Mouse (Mus musculus) gastrocnemius, postnatal 14 days (tissue): ENCODE data around the gene Prdx1. TPM values are rescaled to one million over a fixed set of nuclear protein-coding genes. Genes with fewer than 3 reads are reported as not detected.
A peak's percentile ranks its signal among the peaks of the same experiment; 100 is the strongest.
"Not testable (repeated sequence)": the region's sequence is repeated elsewhere in the genome, so short reads cannot be mapped to it uniquely, and the experiment has no call there.

ENCODE experiments used
- DNase-seq: peaks from one replicate; pipeline ENCODE4 v3.0.0; 2021; ENCODE audit warnings: mixed read lengths
- intact Hi-C: fragments of 180-260 bp; cut with DNase I; formaldehyde crosslinking; loops from one replicate; pipeline ENCODE4 v1.15.1; 2025; ENCODE audit warnings: low total_unique reads
- long read RNA-seq, 2 experiments: library from polyadenylated mRNA; stranded (forward); transcript quantifications; one replicate each; pipeline ENCODE4 v2.0.0; 2021
- total RNA-seq, 2 experiments: library from RNA; stranded (reverse); gene quantifications; 2 replicates each; pipeline ENCODE4 v1.2.3; 2021

Gene Prdx1
- total RNA-seq: 100 to 1,000 TPM; 211 to 229 TPM
- long read RNA-seq, experiment 1, transcript Prdx1-201 (5 exons, 636 nt): minor isoform, 7 of 387 reads
- long read RNA-seq, experiment 1, transcript Prdx1-204 (6 exons, 2,294 nt): major isoform, 376 of 387 reads
- long read RNA-seq, experiment 1, partial matches to known transcripts: 0 of 387 reads
- long read RNA-seq, experiment 1, other reads (novel, unspliced or antisense): 4 of 387 reads
- long read RNA-seq, experiment 2, transcript Prdx1-204 (6 exons, 2,294 nt): major isoform, 438 of 445 reads
- long read RNA-seq, experiment 2, partial matches to known transcripts: 2 of 445 reads
- long read RNA-seq, experiment 2, other reads (novel, unspliced or antisense): 4 of 445 reads

GRCm38 (mm10) chr4:116685402-116686061 is at the start of gene Prdx1:
Gene Prdx1 (plus strand): TSS chr4:116685544.
- intact Hi-C loops: loop anchor here (10.0 kb wide), 1 partner anchor 51 kb away; no protein-coding TSS in a partner anchor
- DNase-seq: peak; percentile 97

- intact Hi-C loops: loop anchor here (10.0 kb wide), 1 partner anchor 46 kb away; the partner anchor contains the start of gene Prdx1
- DNase-seq: no peak
Measured at GRCm38 (mm10) chr4:116638821-116639220, 46.5 kb upstream of the Prdx1 start.

- intact Hi-C loops: no loop called here
Measured at GRCm38 (mm10) chr4:116642071-116642470, 43.3 kb upstream of the Prdx1 start.

GRCm38 (mm10) chr4:116644326-116644725 is 41.0 kb upstream of the Prdx1 start:
- intact Hi-C loops: no loop called here
- peak; percentile 6 for DNase-seq

More at GRCm38 (mm10) chr4:116642071-116642470, 43.3 kb upstream of the Prdx1 start:
- no peak for DNase-seq

- intact Hi-C loops: no loop called here
- no peak for DNase-seq
Measured at GRCm38 (mm10) chr4:116645624-116646023, 39.7 kb upstream of the Prdx1 start.

GRCm38 (mm10) chr4:116649411-116649810 is 35.9 kb upstream of the Prdx1 start:
- no peak for DNase-seq
- intact Hi-C loops: no loop called here

- DNase-seq: no peak
- intact Hi-C loops: no loop called here
Measured at GRCm38 (mm10) chr4:116650365-116650764, 35.0 kb upstream of the Prdx1 start.

GRCm38 (mm10) chr4:116650924-116651796 is 34.2 kb upstream of the Prdx1 start, which contains the start of gene Akr1a1:
Gene Akr1a1 (minus strand): TSS chr4:116651680.
- DNase-seq: peak; percentile 92
- intact Hi-C loops: no loop called here

GRCm38 (mm10) chr4:116651797-116652135 is 33.6 kb upstream of the Prdx1 start:
- intact Hi-C loops: no loop called here

GRCm38 (mm10) chr4:116653228-116653627 is 32.1 kb upstream of the Prdx1 start:
- no peak for DNase-seq
- intact Hi-C loops: no loop called here

More at GRCm38 (mm10) chr4:116651797-116652135, 33.6 kb upstream of the Prdx1 start:
- no peak for DNase-seq

- intact Hi-C loops: no loop called here
- DNase-seq: no peak
Measured at GRCm38 (mm10) chr4:116655100-116655499, 30.2 kb upstream of the Prdx1 start.

- intact Hi-C loops: no loop called here
- no peak for DNase-seq
Measured at GRCm38 (mm10) chr4:116655658-116656057, 29.7 kb upstream of the Prdx1 start.

GRCm38 (mm10) chr4:116657971-116658370 is 27.4 kb upstream of the Prdx1 start:
- no peak for DNase-seq
- intact Hi-C loops: no loop called here

- DNase-seq: no peak
- intact Hi-C loops: no loop called here
Measured at GRCm38 (mm10) chr4:116659474-116659873, 25.9 kb upstream of the Prdx1 start.

GRCm38 (mm10) chr4:116659916-116660315 is 25.4 kb upstream of the Prdx1 start:
- DNase-seq: not testable (repeated sequence)

GRCm38 (mm10) chr4:116660829-116661228 is 24.5 kb upstream of the Prdx1 start:
- no peak for DNase-seq
- intact Hi-C loops: no loop called here

More at GRCm38 (mm10) chr4:116659916-116660315, 25.4 kb upstream of the Prdx1 start:
- intact Hi-C loops: not testable (repeated sequence)

- intact Hi-C loops: no loop called here
- DNase-seq: no peak
Measured at GRCm38 (mm10) chr4:116661998-116662397, 23.3 kb upstream of the Prdx1 start.

- intact Hi-C loops: no loop called here
- no peak for DNase-seq
Measured at GRCm38 (mm10) chr4:116666625-116667024, 18.7 kb upstream of the Prdx1 start.

GRCm38 (mm10) chr4:116668145-116668544 is 17.2 kb upstream of the Prdx1 start:
- no peak for DNase-seq
- intact Hi-C loops: no loop called here

GRCm38 (mm10) chr4:116669291-116669690 is 16.1 kb upstream of the Prdx1 start:
- intact Hi-C loops: no loop called here
- DNase-seq: no peak
